Mouse (Mus musculus) midbrain, postnatal 0 days (tissue): ENCODE measurements around the gene Pga5. TPM values are rescaled to one million over a fixed set of nuclear protein-coding genes. Genes with fewer than 3 reads are reported as not detected.
A peak's percentile ranks its signal among the peaks of the same experiment; 100 is the strongest.

Source experiments
- ATAC-seq: fragments of 200-750 bp; cut with Nextera tagmentation; 2 replicates; pipeline ENCODE4 v1.8.0; 2017; ENCODE audit warnings: moderate number of reproducible peaks, mild to moderate bottlenecking, moderate TSS enrichment, moderate library complexity; ENCODE audit not compliant: low FRiP score
- DNase-seq: peaks from one replicate; pipeline ENCODE4 v3.0.0-alpha.2; 2015; ENCODE audit warnings: low spot score
- H3K27ac ChIP-seq: fragments of 300-500 bp; sonication (generic); 2 replicates; pipeline ENCODE4 v1.5.1; 2014; ENCODE audit warnings: low read depth, mild to moderate bottlenecking, low read length, mixed read lengths
- H3K27me3 ChIP-seq: fragments of 300-500 bp; sonication (generic); 2 replicates; pipeline ENCODE4 v1.6.1; 2014; ENCODE audit warnings: low read length, control low read depth, mixed read lengths; ENCODE audit not compliant: insufficient read depth
- H3K36me3 ChIP-seq: fragments of 300-500 bp; sonication (generic); 2 replicates; pipeline ENCODE4 v1.6.1; 2014; ENCODE audit warnings: low read length, control low read depth, mixed read lengths; ENCODE audit not compliant: insufficient read depth
- H3K4me1 ChIP-seq: fragments of 300-500 bp; sonication (generic); 2 replicates; pipeline ENCODE4 v1.6.1; 2014; ENCODE audit warnings: mild to moderate bottlenecking, control low read depth, antibody characterized with exemption, low read length, mixed read lengths; ENCODE audit not compliant: insufficient read depth
- H3K4me2 ChIP-seq: fragments of 300-500 bp; sonication (generic); 2 replicates; pipeline ENCODE4 v1.6.1; 2014; ENCODE audit warnings: low read depth, mild to moderate bottlenecking, low read length, mixed read lengths; ENCODE audit not compliant: poor library complexity, severe bottlenecking
- H3K4me3 ChIP-seq: fragments of 300-500 bp; sonication (generic); 2 replicates; pipeline ENCODE4 v1.5.1; 2014; ENCODE audit warnings: low read depth, mild to moderate bottlenecking, low read length, moderate library complexity
- H3K9ac ChIP-seq: fragments of 300-500 bp; sonication (generic); replicated peaks from 2 replicates; pipeline ENCODE4 v1.6.1; 2014; ENCODE audit warnings: mild to moderate bottlenecking, low read length, moderate library complexity, mixed read lengths; ENCODE audit not compliant: poor library complexity, severe bottlenecking
- H3K9me3 ChIP-seq: fragments of 300-500 bp; sonication (generic); 2 replicates; pipeline ENCODE4 v1.6.1; 2016; ENCODE audit warnings: low read length, control low read depth
- CTCF ChIP-seq: IDR thresholded peaks from 2 replicates; pipeline ENCODE4 v1.5.1; 2016; ENCODE audit warnings: antibody characterized with exemption, mild to moderate bottlenecking
- WGBS: fragments of 180-500 bp; shearing (Covaris S2); extraction: QIAGEN DNeasy Blood & Tissue Kit; methylation state at CpG from one replicate; pipeline ENCODE4 v1.1.7; 2014; 5-methylcytosine and 5-hydroxymethylcytosine counted together
- polyA plus RNA-seq: library from polyadenylated mRNA; unstranded; fragments of >200 nt; fragmentation: Nextera tagmentation; extraction: Ambion mirVana; gene quantifications from 2 replicates; pipeline ENCODE4 v1.2.1, GENCODE M21; 2015
- total RNA-seq: library from RNA; depleted of rRNA; stranded (reverse); fragments of >200 nt; gene quantifications from 2 replicates; pipeline ENCODE4 v1.2.3, GENCODE M21; 2014

Gene Pga5
- total and polyA plus RNA-seq, 2 experiments from 2014 or later, result not detected

DNA sequence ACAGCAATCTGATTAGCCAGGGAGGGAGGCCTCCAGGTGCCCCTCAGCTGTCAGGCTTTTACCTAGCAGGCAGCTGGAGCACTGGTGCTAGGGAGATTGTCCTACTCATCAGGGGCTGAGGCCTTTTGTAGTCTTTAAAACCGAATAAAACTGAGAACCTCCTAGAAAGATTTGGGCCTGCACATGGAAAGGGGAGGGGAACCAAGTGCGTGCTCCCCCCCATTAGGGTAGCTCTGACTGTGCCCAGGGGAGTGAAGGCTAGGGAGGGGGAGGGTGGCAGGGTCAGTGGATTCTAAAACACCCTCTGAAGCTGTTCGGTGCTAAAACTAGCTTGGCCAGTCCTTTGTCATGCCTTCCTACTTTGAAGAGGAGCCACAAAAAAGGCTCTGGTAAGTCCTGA lies 42.7 kb upstream of the Pga5 start:
- peak overlapping the region; percentile 43; the same call in 1 of the 2 replicates for H3K27ac ChIP-seq
- no peak overlapping the region for H3K9ac ChIP-seq
- no peaks in the 10 kb centered on the region for H3K27me3 ChIP-seq
- 23% methylated on average over 3 of the region's 3 CpGs for WGBS
- DNase-seq, result no peak
- H3K36me3 ChIP-seq, result no peaks in the 10 kb centered on the region
- no peak overlapping the region for H3K4me2 ChIP-seq
- ATAC-seq, result no peak
- H3K4me1 ChIP-seq, result peaks cover 11% of the 10 kb centered on the region; the same call in 1 of the 2 replicates
- TF ChIP-seq CTCF, result no peak
- no peak overlapping the region for H3K4me3 ChIP-seq
- H3K9me3 ChIP-seq, result no peaks in the 10 kb centered on the region

- Histone ChIP-seq H3K4me3 (no peak overlapping the region), H3K9me3 (no peaks in the 10 kb centered on the region), H3K27me3 (no peaks in the 10 kb centered on the region), H3K27ac (peak overlapping the region; percentile 43; the same call in 1 of the 2 replicates), H3K4me2 (no peak overlapping the region), H3K4me1 (peaks cover 11% of the 10 kb centered on the region; the same call in 1 of the 2 replicates), H3K36me3 (no peaks in the 10 kb centered on the region), H3K9ac (no peak overlapping the region)
- TF ChIP-seq CTCF, result no peak
- DNase-seq (peak; percentile 57), ATAC-seq (no peak)
- WGBS, result 55% methylated on average over 2 of the region's 2 CpGs
Observed at GRCm38 (mm10) chr19:10719751-10720150, 41.9 kb upstream of the Pga5 start.

- WGBS, result 72% methylated on average over 7 of the region's 7 CpGs
- H3K9me3 ChIP-seq, result no peaks in the 10 kb centered on the region
- no peak overlapping the region for H3K9ac ChIP-seq
- no peak overlapping the region for H3K27ac ChIP-seq
- ATAC-seq (no peak), DNase-seq (no peak)
- peaks cover 5% of the 10 kb centered on the region; the same call in 1 of the 2 replicates for H3K4me1 ChIP-seq
- H3K27me3 ChIP-seq, result no peaks in the 10 kb centered on the region
- H3K4me3 ChIP-seq, result no peak overlapping the region
- no peak overlapping the region for H3K4me2 ChIP-seq
- no peak for TF ChIP-seq CTCF
- peaks cover 4% of the 10 kb centered on the region for H3K36me3 ChIP-seq
Observed at GRCm38 (mm10) chr19:10718251-10718775, 40.4 kb upstream of the Pga5 start.

- Histone ChIP-seq H3K4me3 (no peak overlapping the region), H3K9ac (no peak overlapping the region), H3K4me2 (no peak overlapping the region), H3K27ac (no peak overlapping the region), H3K9me3 (no peaks in the 10 kb centered on the region), H3K36me3 (peaks cover 31% of the 10 kb centered on the region), H3K27me3 (no peaks in the 10 kb centered on the region), H3K4me1 (no peaks in the 10 kb centered on the region)
- ATAC-seq (no peak), DNase-seq (no peak)
- no peak for TF ChIP-seq CTCF
- 86% methylated on average over 6 of the region's 6 CpGs for WGBS
Observed at GRCm38 (mm10) chr19:10715476-10715875, 37.6 kb upstream of the Pga5 start.

DNA sequence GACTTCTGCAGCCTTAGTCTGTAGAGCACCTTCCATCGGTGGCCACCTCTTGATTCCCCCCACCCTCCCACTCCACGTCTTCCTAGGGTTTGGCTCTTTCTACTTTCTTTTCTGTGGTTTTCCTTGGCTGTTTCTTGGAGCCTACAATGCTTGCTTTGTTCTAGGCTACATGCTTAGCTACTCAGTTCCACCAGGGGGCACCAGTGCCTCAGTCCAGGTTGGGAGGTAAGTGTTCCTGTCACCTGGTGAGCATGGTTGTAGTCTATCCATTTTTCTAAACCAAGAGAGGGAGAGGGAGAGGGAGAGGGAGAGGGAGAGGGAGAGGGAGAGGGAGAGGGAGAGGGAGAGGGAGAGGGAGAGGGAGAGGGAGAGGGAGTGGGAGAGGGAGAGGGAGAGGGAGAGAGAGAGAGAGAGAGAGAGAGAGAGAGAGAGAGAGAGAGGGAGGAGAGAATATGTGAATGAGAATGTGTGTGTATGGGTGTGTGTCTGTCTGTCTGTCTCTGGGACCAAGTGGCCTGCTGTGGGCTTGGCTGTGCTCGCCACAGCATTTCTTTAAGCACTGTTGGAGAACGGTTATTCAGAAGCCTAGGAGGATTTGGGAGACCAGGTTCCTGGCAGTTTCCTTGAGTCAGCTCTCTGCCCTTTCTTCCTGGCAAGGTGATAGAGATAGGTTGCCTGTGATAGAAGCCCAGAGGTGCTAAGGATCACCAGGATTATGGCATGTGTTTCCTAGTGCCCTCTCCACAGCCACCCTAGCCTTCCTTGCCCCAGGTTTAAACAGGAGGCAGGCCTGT lies 37.0 kb upstream of the Pga5 start:
- H3K9me3 ChIP-seq, result no peaks in the 10 kb centered on the region
- 41% methylated on average over 4 of the region's 4 CpGs for WGBS
- H3K9ac ChIP-seq, result no peak overlapping the region
- peaks cover 31% of the 10 kb centered on the region for H3K36me3 ChIP-seq
- H3K4me1 ChIP-seq, result no peaks in the 10 kb centered on the region
- no peak overlapping the region for H3K4me3 ChIP-seq
- TF ChIP-seq CTCF, result peak; percentile 92
- peak; percentile 74 for ATAC-seq
- H3K27me3 ChIP-seq, result no peaks in the 10 kb centered on the region
- DNase-seq, result peak; percentile 88
- no peak overlapping the region for H3K4me2 ChIP-seq
- H3K27ac ChIP-seq, result peak overlapping the region; percentile 68; the same call in 1 of the 2 replicates

GRCm38 (mm10) chr19:10714168-10714567 lies 36.3 kb upstream of the Pga5 start:
- H3K36me3 ChIP-seq, result peaks cover 31% of the 10 kb centered on the region
- 87% methylated on average over 6 of the region's 6 CpGs for WGBS
- no peak overlapping the region for H3K4me3 ChIP-seq
- no peaks in the 10 kb centered on the region; the same call in 1 of the 2 replicates for H3K4me1 ChIP-seq
- H3K4me2 ChIP-seq, result no peak overlapping the region
- DNase-seq, result no peak
- no peak overlapping the region for H3K9ac ChIP-seq
- no peaks in the 10 kb centered on the region for H3K27me3 ChIP-seq
- ATAC-seq, result no peak
- no peaks in the 10 kb centered on the region for H3K9me3 ChIP-seq
- no peak for TF ChIP-seq CTCF
- peak overlapping the region; percentile 68; the same call in 1 of the 2 replicates for H3K27ac ChIP-seq
